Mouse (Mus musculus) hindlimb bud, embryonic 11.5 days (tissue): ENCODE data around the gene Gpatch2l.

Experiments used
- DNase-seq: peaks from one replicate; pipeline ENCODE4 v3.0.0-alpha.2; 2012; ENCODE audit warnings: low read depth, low spot score; ENCODE audit errors: extremely low spot score

Gene Gpatch2l

GRCm38 (mm10) chr12:86276463-86276862, 34.8 kb downstream of the Gpatch2l start:
- no peak for DNase-seq

GRCm38 (mm10) chr12:86276895-86277294, 35.2 kb downstream of the Gpatch2l start:
- DNase-seq = no peak

DNA sequence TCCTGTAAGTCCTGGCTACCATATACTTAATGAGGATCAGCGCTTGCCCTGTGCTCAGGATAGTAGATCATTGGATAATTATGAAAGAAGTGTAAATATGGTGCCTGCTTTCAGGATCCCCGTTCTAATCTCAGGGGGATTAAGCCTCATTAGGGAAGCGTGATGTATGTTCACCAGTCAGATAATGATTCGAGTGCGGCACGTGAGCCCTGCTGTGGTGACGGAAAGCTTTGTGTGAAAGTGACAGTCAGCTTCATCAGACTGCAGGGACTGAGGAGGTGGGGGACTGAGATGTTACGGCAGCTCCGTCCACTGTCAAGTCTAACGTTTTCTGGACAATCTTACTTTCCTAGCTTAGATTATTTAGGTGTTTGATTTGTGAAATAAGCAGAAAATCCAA, 38.3 kb downstream of the Gpatch2l start:
- DNase-seq = no peak

DNA sequence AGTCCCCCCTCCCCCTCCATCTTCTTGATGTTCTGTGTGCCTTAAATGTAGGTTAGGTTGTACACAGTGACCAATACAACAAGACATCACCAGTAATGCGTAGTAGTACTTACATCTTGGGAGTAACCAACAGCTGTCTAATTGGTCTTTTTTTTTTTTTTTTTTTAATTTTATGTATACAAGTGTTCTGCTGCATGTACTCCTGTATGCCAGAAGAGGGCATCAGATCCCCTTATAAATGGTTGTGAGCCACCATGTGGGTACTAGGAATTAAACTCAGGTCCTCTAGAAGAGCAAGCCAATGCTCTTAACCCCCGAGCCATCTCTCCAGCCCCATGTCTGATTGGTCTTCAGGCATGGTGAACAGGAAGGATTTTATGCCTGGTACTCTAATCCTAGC, 44.0 kb downstream of the Gpatch2l start:
- DNase-seq = no peak

DNA sequence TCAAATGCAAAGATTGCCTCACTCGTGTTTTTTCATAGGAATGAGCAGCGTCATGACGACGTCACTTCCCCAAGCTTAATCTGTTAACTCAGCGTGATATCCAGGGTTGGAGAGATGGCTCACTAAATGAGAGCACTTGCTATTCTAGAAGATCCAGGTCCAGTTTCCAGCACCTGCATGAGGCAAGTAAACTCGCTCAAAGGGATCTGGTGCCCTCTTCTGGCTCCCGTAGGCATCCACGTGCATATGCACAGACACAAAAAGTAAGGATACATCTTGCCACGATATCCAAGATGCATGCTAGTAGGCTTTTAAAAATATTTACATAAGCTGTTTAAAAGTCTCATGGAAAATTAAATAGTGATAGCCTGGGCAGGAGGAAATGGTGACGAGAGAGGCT, 55.8 kb downstream of the Gpatch2l start:
- DNase-seq = no peak

DNA sequence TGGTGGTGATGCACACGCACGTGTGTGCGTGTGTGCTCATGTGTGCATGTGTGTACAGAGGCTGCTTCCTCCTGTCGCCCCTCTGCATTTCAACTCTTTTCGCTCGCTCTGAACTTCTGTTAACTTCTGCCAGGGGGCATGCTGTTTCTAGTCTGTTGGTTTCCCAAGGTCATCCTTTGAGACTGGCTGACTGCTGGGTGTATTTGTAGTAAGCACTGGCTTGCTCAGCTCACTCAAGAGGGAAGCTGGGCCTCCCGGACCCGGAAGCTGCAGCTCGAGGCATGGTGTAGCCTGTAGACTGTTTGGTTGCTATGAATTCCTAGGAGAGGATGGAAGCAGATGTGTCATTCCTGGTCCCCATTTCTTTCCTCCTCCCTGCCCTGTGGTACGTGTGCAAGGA, 61.3 kb downstream of the Gpatch2l start:
- DNase-seq = no peak

- no peak for DNase-seq
Observed at GRCm38 (mm10) chr12:86305045-86305444, 63.4 kb downstream of the Gpatch2l start.

- DNase-seq = no peak
Observed at GRCm38 (mm10) chr12:86305635-86306243, 64.1 kb downstream of the Gpatch2l start.

GRCm38 (mm10) chr12:86309474-86309873, 67.8 kb downstream of the Gpatch2l start:
- no peak for DNase-seq

GRCm38 (mm10) chr12:86309902-86310301, 68.2 kb downstream of the Gpatch2l start:
- DNase-seq = no peak

DNA sequence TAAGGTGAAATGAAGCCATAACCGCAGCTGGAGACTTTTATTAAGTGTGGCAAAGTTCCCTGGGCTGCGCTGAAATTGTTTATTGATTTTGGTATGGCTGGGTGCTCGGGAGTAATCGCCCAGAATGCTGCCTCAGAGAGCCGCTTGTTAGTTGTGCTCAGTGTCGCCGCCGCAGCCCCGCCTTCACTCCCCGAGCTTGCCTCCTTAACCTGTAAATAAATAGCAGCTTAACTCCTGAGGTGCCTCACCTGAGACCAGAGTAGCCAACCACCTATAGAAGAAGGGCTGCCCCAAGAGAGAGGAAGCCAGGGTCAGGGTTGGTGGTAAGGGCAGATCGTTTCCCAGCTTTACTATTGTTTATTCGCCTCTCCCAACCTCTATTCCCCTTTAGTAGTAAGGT, 79.0 kb downstream of the Gpatch2l start:
- DNase-seq = no peak

- no peak for DNase-seq
Observed at GRCm38 (mm10) chr12:86324297-86324696, 82.6 kb downstream of the Gpatch2l start.

DNA sequence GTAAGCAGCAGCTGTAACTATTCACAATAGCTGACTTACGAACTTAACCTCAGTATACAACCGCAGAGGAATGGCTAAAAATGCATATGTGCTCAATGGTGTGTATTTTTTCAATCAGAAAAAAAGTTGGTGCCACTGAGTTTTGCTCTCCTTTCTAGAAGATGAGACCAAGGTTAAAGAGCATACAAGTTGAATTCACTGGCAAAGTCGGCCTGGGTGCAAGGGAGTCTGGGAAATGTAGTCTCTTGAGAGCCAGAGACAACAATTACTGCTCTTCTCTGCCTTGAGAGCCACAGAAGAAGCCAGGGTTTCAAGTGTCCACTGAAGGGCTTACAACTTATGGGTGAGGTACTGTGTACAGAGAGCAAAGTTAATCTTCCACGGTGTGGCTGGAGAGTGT, 88.2 kb downstream of the Gpatch2l start:
- no peak for DNase-seq

DNA sequence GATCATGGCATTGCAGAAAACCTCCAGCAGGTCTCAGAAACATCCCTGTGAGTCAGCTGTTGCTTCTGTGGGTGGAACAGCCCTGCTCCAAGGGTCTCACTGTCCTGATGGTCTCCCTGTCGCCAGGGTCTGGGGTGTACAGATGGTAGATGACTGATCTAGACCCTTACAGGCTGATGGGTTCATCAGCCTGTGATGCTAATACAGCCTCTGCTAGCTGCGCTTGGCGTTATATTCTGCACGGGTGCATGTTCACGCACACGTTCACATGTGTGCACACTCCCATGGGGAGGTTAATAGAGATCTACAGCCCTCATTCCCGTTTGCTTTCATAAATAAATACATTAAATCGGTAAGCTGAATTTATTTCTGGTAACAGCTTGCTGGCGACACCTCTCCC, 89.0 kb downstream of the Gpatch2l start:
- no peak for DNase-seq

DNA sequence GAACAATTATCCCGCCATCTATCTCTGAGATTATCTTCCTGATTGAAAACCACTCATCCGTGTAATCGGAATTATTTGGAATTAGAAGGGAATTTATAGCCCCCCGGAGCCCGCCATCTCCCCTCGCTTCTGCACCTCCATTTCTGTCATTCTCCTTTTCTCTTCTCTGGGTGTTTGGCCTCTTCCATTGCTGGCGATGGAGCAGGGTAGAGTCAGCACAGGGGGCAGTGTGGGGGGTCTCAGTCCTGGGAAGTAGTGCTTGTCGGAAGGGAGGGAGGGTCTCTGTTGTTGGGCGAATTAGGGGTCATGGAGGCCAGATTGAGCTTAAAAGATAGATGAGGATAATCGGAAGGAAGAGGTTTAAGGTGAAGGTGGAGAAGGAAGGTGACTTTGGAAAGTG, 89.6 kb downstream of the Gpatch2l start:
- DNase-seq = no peak

DNA sequence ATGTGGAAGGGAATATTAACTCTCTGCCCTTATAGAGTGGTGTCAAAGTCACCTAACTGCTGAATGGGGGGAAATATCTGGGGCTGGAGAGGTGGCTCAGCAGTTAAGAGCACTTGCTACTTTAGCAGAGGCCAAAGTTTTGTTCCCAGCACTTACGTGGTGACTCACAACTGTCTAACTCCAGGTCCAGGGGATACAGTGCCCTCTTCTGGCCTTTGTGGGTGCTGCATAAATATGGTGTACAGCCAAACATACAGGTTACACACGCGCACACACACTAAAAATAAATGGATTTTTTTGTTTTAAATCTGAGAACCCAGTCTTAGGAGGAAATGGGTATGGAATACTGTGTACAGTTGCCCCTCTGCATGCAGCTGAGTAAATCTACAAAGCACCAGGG, 94.6 kb downstream of the Gpatch2l start:
- DNase-seq = no peak

DNA sequence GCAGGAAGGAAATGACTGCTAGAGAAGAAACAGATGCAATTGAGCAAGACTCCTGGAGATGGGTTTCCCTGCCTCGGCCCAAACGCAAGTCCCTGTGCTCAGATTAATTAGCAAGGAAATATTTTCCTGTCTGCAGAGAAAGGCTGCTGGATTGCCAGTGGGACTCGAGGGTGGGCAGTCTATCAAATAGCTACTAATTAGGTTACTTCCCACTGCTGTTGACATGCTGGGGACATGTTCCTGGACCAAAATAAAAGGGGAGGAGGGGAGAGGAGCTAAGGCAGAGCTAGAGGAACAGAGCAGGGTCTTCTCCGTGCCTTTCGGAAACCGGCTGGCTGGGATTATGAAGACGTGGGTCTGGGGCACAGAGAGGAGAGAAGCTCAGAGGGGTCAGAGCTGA, 95.2 kb downstream of the Gpatch2l start:
- no peak for DNase-seq
